Mouse (Mus musculus): ENCODE results near the gene Ago1.

Gene Ago1

GRCm38 (mm10) chr4:126468285-126468901 is at the start of gene Ago1:
TSS of gene Ago1 (minus strand) at chr4:126468583.
- DNase-seq = peak; percentile 93

DNA sequence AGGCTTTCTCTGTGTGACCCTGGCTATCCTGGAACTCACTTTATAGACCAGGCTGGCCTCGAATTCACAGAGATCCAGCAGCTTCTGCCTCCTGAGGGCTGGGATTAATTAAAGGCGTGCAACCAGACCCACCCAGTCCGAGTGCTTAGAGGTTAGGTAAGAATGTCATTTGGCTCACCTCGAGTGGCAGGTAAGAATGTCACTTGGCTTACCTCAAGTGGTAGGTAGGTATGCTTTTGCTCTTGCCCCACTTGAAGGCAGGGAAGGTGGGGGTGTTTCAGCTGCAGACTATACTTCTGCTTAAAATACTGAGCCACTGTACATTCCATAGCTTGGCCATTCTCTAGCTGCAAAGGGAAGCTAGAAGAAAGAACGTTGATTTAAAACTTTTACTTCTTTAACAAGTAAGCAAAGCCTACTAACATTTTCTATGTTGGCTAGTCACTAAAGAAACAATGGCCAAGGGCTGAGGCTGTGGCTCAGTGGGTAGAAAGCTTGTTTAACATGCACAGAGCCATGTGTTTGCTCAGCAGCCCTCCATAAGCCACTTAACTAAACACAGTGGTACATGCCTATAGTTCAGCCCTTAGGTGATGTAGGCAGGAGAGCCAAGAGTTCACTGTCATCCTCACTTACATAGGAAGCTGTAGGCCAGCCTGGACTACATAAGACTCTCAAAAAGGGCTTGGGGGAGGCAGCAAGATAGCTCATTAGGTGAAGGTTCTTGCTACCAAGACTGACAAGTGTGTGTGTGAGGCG is 44.1 kb upstream of the Ago1 start:
- no peak for DNase-seq

DNA sequence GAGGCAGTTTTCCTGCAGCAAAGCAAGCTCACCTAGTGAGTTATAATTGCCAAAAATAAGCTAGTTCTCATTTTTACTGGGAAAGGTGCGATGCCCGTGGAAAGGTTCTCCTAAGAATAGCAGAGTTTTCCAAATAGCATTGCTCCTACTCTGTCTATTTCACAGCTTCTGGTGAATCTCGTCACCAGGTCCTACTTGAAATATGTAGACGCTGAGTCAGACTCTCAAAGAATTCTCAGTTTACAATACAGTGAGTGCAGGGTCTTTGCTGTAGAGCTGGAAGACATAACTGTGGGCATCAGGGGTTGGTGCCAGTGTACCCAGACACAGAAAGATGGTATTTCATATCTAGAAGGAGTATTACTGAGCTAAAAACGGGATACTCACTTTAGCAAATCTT is 42.6 kb upstream of the Ago1 start:
- DNase-seq = no peak

DNA sequence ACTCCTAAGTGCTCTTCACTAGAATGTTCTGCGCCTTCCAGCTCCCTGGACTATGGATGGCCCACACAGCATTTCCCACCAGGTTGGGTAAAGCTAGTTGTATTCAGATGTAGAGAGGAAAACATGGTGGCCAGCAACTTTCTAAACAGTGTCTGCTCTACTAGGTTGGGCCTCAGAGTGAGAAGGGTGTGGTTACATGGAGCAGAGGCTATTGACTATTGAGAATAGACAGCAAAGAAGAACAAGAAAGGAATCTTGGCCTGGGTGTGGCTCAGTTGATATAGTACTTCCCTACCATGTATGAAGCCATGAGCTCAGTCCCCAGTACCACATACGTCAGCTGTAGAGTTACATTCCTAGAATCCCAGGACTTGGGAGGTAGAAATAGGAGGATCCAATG is 40.7 kb upstream of the Ago1 start:
- DNase-seq = no peak

DNA sequence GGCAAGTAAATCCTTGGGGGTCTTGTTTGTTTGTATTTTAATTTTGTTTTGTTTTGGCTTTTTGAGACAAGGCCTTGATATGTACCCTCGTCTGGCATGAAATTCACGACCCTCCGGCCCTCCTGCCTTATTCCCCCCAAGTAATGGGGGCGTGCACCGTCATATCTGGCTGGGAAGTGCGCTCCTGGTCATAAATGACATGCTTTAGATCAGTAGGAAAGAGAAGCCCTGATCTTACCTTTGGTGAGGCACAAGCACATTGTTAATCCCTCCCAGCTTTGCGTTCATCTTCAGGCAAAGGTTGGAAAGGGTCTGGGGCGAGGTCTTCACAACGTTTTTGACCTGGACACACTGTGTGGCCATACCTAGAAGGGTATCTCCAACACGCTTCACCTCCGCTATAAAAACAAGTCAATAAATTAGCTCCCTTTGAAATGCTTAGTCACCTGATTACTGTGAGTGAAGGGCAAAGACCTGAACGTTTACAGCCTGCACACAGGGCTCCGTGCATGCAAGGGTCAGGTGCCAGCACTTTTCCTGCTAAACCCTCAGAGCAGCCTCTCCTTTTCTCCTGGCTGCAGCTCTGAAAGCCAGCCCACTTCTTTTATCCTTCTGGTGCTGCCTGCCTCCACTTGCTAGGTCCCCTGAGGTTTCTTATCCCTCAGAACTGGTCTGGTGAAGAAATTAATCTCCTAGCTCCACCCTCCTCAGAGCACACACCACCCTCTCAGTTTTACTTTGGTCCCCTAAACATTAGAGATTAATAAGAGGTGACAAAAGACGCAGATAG is 39.9 kb upstream of the Ago1 start:
- no peak for DNase-seq

DNA sequence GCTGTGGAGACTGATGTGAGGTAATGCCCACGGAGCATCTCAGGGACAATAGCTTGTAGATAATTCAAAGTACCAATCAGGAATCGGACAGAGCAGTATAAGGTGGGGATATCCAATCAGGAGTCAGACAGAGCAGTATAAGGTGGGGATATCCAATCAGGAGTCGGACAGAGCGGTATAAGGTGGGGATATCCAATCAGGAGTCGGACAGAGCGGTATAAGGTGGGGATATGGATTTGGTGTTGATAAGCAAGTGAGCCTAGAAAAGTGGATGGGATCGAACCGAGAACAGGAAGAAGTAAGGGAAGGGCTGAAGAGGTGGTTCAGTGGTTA is 34.6 kb upstream of the Ago1 start:
- no peak for DNase-seq

GRCm38 (mm10) chr4:126502141-126502976 is 34.0 kb upstream of the Ago1 start:
- DNase-seq = no peak

GRCm38 (mm10) chr4:126498601-126499000 is 30.2 kb upstream of the Ago1 start:
- no peak for DNase-seq

GRCm38 (mm10) chr4:126496963-126497362 is 28.6 kb upstream of the Ago1 start:
- DNase-seq = peak; percentile 29

GRCm38 (mm10) chr4:126495942-126496790 is 27.8 kb upstream of the Ago1 start:
- peak; percentile 9 for DNase-seq

DNA sequence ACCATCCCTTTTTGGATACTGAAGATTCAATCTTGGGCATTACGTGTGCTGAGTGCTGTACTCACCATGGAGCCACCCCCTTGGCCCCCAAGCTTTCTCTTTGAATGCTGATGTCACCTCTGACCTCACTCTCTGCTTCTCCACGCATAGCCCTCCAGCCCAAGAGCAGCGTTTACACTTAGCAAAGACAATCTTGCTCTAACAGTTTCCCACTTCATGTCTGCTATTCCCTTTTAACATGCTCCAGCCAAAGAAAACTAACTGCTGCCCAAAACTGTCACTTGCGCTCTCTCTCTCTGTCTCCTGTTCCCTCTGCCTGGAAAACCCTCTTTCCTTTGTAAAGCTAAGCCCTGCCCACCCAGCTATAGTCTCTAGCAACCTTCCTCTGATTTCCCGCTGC is 27.1 kb upstream of the Ago1 start:
- DNase-seq = no peak

- DNase-seq = no peak
Observed at GRCm38 (mm10) chr4:126493416-126493815, 25.0 kb upstream of the Ago1 start.

- DNase-seq = no peak
Observed at GRCm38 (mm10) chr4:126491977-126492376, 23.6 kb upstream of the Ago1 start.

GRCm38 (mm10) chr4:126490726-126491125 is 22.3 kb upstream of the Ago1 start:
- no peak for DNase-seq

- no peak for DNase-seq
Observed at GRCm38 (mm10) chr4:126489811-126490210, 21.4 kb upstream of the Ago1 start.

DNA sequence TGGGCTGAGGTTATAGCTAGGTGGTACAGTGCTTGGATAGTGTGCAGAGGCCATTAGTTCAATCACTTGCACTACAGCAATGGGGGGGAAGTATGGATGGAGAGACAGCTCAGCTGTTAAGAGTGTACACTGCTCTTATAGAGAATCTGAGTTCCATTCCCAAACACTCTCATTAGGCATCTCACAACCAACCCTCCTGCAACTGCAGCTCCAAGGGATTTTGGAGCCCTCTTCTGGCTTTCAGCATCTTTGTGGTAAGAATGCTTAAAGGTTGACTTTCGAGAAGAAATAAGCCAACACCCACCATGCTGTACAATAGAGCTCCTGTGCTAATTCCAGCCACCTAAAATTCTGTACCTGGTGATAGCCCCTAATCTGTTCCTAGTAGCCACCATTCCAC is 17.8 kb upstream of the Ago1 start:
- DNase-seq = no peak

GRCm38 (mm10) chr4:126485065-126485464 is 16.7 kb upstream of the Ago1 start:
- DNase-seq = no peak

- DNase-seq = no peak
Observed at GRCm38 (mm10) chr4:126483874-126484273, 15.5 kb upstream of the Ago1 start.

- no peak for DNase-seq
Observed at GRCm38 (mm10) chr4:126482951-126483350, 14.6 kb upstream of the Ago1 start.

DNA sequence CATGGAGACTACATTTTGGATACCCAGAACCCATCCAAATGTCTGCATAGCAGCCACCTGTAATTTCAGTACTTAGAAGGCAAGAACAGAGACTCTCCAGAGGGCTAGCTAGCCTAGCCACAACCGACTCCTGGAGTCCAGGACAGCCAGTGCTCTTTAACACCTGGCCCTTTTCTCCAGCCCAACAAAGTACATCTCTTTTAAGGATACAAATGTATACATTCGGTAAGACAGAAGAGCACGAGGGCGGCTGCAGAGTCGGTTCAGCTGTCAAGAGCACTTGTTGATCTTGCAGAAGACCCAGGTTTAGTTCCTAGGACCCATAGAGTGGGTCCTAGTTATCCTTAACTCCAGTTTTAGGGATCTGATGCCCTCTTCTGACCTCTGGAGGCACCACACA is 13.1 kb upstream of the Ago1 start:
- DNase-seq = no peak

GRCm38 (mm10) chr4:126480288-126480687 is 11.9 kb upstream of the Ago1 start:
- DNase-seq = no peak

DNA sequence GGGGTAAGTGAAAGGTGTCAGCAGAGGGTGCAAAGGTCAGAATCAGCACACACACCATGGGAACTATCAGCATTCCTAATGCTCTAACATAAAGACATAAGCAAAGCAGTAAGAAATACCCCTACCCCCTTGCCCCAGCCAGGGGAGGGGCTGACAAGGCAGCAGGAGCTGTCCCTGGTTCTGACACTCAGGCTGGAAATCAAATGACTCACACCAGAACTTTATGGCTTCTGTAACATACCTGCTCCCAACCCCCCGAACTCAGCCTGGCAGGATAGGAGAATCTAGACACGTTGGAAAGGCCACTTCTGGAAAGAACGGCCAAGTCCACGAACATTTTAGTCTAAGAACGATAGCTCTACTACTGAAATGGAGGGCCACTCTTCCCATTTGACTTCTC is 4.6 kb upstream of the Ago1 start:
- no peak for DNase-seq

Data from kidney, adult 11 months (tissue).